Mouse (Mus musculus) stomach, postnatal 0 days (tissue): ENCODE data around the gene Rhobtb1.

Experiments
- CTCF ChIP-seq: IDR thresholded peaks from 2 replicates; pipeline ENCODE4 v1.5.1; 2016; ENCODE audit warnings: antibody characterized with exemption, low read depth, mild to moderate bottlenecking, moderate library complexity
- EP300 ChIP-seq: optimal IDR thresholded peaks from 2 replicates; pipeline ENCODE3; 2016; ENCODE audit warnings: antibody characterized with exemption

- TF ChIP-seq CTCF (0 out of 2 replicates have a peak, but pooled peaks have one; percentile 6), EP300 (no peak)
Observed at GRCm38 (mm10) chr10:69254390-69254847, 103.2 kb downstream of the Rhobtb1 start.
